Mouse (Mus musculus): ENCODE data around the gene Eln.

GRCm38 (mm10) chr5:134684398-134684797 lies 62.7 kb downstream of the Eln start:
- TF ChIP-seq EP300 (IDR thresholded peaks at IDR 0.05), result no peak
- no peak for TF ChIP-seq CTCF (IDR thresholded peaks at IDR 0.05)
